Mouse (Mus musculus): ENCODE data around the gene Scfd2. TPM values are rescaled to one million over a fixed set of nuclear protein-coding genes. Genes with fewer than 3 reads are reported as not detected.

The Scfd2 gene
- polyA plus RNA-seq, 2 experiments, result 3.9 to 9.4 TPM

DNA sequence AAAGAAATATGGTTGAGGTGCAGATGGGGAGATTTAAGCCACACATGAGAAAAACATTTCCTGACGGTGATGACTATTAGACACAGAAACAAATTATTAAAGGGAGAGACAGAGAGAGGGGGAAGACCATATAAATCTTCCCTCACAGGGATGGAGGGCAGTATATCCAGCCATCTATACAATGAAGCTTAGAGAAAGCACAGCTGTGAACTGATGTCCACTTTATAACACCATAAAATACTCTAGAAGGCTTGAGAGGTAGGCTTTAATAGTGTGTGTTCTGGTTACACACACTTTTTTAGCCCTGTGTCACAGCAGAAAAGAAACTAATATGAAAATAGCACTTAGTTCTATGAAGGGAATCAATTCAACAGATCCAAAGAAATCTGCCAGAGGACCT is 61.9 kb downstream of the Scfd2 start:
- no peak for ATAC-seq (ENCODE audit: insufficient read depth)
- Histone ChIP-seq H3K27me3 (ENCODE audit: control insufficient read depth, insufficient read depth, low read length) (no peaks in the 10 kb centered on the region), H3K9ac (replicated peaks) (no peak overlapping the region), H3K4me3 (ENCODE audit: insufficient read depth in 1 of 2, low read depth in 2 of 2, low read length in 2 of 2) (no peak overlapping the region), H3K4me1 (replicated peaks; ENCODE audit: control insufficient read depth in 2 of 2, insufficient read depth in 2 of 2, low read length in 1 of 2) (no peaks in the 10 kb centered on the region), H3K9me3 (ENCODE audit: control insufficient read depth, low read length) (no peaks in the 10 kb centered on the region), H3K36me3 (replicated peaks; ENCODE audit: control insufficient read depth, insufficient read depth, low read depth) (no peaks in the 10 kb centered on the region), H3K4me2 (ENCODE audit: low read depth) (no peak overlapping the region), H3K27ac (no peak overlapping the region)
- no peak for DNase-seq (ENCODE audit: low read depth in 3 of 3, low spot score in 3 of 3)
- WGBS (ENCODE audit: insufficient replicate concordance), result 66% methylated on average over 1 of the region's 1 CpGs
- no peak for TF ChIP-seq CTCF (IDR thresholded peaks at IDR 0.05; ENCODE audit: low read depth)
- no peak for TF ChIP-seq EP300 (IDR thresholded peaks at IDR 0.05; ENCODE audit: low read depth)

DNA sequence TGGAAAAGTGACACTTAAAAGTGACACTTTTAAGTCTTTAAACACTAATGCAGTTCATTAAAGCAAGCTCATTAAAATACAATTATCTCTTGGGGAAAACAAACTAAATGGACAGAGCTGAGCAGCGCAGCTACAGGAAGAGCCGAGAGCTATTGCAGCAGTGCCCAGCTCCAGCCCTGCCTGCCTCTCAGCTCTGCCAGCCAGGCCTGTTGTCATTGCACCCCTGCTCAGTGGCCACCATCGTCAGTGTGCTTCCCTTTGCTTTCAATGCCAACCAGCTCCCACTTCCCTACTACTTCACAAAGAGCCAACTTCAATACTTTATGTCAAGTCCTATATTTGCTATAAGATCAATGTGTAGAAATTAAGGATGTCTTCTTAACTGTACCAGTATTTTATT is 63.8 kb downstream of the Scfd2 start:
- WGBS (ENCODE audit: insufficient replicate concordance), result 72% methylated on average over 3 of the region's 3 CpGs
- TF ChIP-seq CTCF (IDR thresholded peaks at IDR 0.05; ENCODE audit: low read depth), result no peak
- TF ChIP-seq EP300 (IDR thresholded peaks at IDR 0.05; ENCODE audit: low read depth), result no peak
- Histone ChIP-seq H3K4me2 (ENCODE audit: low read depth) (no peak overlapping the region), H3K27me3 (ENCODE audit: control insufficient read depth, insufficient read depth, low read length) (no peaks in the 10 kb centered on the region), H3K9me3 (ENCODE audit: control insufficient read depth, low read length) (no peaks in the 10 kb centered on the region), H3K27ac (no peak overlapping the region), H3K9ac (replicated peaks) (no peak overlapping the region), H3K4me3 (ENCODE audit: insufficient read depth in 1 of 2, low read depth in 2 of 2, low read length in 2 of 2) (no peak overlapping the region), H3K36me3 (replicated peaks; ENCODE audit: control insufficient read depth, insufficient read depth, low read depth) (no peaks in the 10 kb centered on the region), H3K4me1 (replicated peaks; ENCODE audit: control insufficient read depth in 2 of 2, insufficient read depth in 2 of 2, low read length in 1 of 2) (no peaks in the 10 kb centered on the region)
- ATAC-seq (ENCODE audit: insufficient read depth) (no peak), DNase-seq (ENCODE audit: low read depth in 3 of 3, low spot score in 3 of 3) (no peak)

DNA sequence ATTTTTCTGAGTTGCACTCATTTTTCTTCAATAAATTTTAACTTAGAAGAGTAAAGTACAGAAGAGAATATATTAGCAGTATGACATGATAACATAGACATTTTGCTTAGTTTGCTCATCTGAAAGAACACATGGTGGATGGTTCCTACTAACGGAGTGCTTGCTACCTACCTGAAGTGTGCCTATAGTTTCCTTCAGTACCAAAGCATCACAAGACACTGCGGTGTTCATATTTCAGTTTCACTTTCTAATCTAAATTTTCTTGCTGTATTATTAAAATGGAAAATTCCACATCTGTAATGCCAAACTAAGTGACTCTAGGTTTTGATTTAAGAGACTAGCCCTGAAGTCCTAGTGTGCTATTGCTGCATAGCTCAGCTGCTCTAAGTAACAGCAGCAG is 74.8 kb downstream of the Scfd2 start:
- H3K9ac ChIP-seq (replicated peaks), result no peak overlapping the region
- no peaks in the 10 kb centered on the region for H3K36me3 ChIP-seq (replicated peaks; ENCODE audit: control insufficient read depth, insufficient read depth, low read depth)
- no peak overlapping the region for H3K4me3 ChIP-seq (ENCODE audit: insufficient read depth in 1 of 2, low read depth in 2 of 2, low read length in 2 of 2)
- TF ChIP-seq CTCF (IDR thresholded peaks at IDR 0.05; ENCODE audit: low read depth) (no peak), EP300 (IDR thresholded peaks at IDR 0.05; ENCODE audit: low read depth) (no peak)
- H3K4me1 ChIP-seq (replicated peaks; ENCODE audit: control insufficient read depth in 2 of 2, insufficient read depth in 2 of 2, low read length in 1 of 2), result no peaks in the 10 kb centered on the region
- 82% methylated on average over 2 of the region's 2 CpGs for WGBS (ENCODE audit: insufficient replicate concordance)
- DNase-seq (ENCODE audit: low read depth in 3 of 3, low spot score in 3 of 3), result no peak
- no peaks in the 10 kb centered on the region for H3K27me3 ChIP-seq (ENCODE audit: control insufficient read depth, insufficient read depth, low read length)
- H3K4me2 ChIP-seq (ENCODE audit: low read depth), result no peak overlapping the region
- ATAC-seq (ENCODE audit: insufficient read depth), result no peak
- H3K9me3 ChIP-seq (ENCODE audit: control insufficient read depth, low read length), result no peaks in the 10 kb centered on the region
- H3K27ac ChIP-seq, result no peak overlapping the region

DNA sequence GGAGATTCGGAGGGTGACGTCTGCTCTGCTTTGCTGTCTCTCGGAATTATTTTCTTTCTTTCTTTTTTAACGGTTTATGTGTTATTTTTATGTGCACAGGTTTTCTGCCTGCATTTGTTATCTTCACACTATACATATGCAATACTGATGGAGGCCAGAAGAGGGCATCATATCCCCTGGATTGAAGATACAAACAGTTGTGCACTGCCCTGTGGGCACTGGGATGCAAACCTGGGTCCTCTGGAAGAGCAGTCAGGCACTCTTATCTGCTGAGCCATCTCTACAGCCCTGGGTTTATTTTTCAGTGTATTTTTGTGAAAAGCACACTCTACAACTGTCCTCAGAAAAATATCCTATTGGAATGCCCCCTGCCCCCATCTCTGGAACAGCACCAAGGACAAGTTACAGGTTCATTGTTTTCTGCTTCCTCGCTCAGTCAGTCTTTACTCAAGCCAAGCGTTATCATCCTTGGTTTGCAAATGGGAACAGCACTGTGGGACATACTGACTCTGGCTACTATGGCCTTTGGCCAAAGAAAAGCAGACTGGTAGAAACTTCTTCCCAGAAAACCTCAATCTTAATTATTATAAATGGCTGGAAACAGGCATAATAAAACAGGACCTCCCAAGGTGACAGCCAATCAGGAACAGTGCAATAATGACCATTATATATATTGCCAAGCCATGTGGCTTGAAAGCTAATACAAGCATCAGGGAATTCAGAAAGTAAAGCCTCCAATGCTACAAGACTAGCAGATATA is 75.9 kb downstream of the Scfd2 start:
- no peak overlapping the region for H3K4me3 ChIP-seq (ENCODE audit: insufficient read depth in 1 of 2, low read depth in 2 of 2, low read length in 2 of 2)
- TF ChIP-seq CTCF (IDR thresholded peaks at IDR 0.05; ENCODE audit: low read depth) (peak; percentile 43; the same call in 1 of the 2 replicates), EP300 (IDR thresholded peaks at IDR 0.05; ENCODE audit: low read depth) (no peak)
- no peak overlapping the region for H3K9ac ChIP-seq (replicated peaks)
- H3K27me3 ChIP-seq (ENCODE audit: control insufficient read depth, insufficient read depth, low read length), result no peaks in the 10 kb centered on the region
- ATAC-seq (ENCODE audit: insufficient read depth) (no peak), DNase-seq (ENCODE audit: low read depth in 3 of 3, low spot score in 3 of 3) (no peak)
- 78% methylated on average over 6 of the region's 6 CpGs for WGBS (ENCODE audit: insufficient replicate concordance)
- no peaks in the 10 kb centered on the region for H3K9me3 ChIP-seq (ENCODE audit: control insufficient read depth, low read length)
- no peaks in the 10 kb centered on the region for H3K36me3 ChIP-seq (replicated peaks; ENCODE audit: control insufficient read depth, insufficient read depth, low read depth)
- no peak overlapping the region for H3K4me2 ChIP-seq (ENCODE audit: low read depth)
- no peak overlapping the region for H3K27ac ChIP-seq
- H3K4me1 ChIP-seq (replicated peaks; ENCODE audit: control insufficient read depth in 2 of 2, insufficient read depth in 2 of 2, low read length in 1 of 2), result no peaks in the 10 kb centered on the region

DNA sequence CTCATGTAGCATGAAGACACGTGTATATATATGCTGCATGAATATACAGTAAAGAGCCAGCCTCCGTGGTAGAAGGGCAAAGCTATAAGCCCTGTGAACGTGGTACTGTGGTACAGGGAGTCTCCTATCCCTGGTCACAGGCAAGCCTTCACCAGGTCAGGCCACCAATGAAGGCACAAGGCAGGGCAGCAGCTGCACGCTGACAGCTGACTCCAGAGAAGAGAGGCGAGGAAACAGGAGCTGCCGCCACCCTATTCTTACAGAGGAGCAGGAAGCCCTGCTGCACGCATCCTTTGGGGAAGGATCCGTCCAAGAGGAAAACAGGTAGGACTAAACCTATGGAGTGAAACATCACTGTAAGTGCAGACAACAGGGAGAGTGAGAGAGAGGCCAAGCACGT is 76.5 kb downstream of the Scfd2 start:
- TF ChIP-seq CTCF (IDR thresholded peaks at IDR 0.05; ENCODE audit: low read depth), result no peak
- TF ChIP-seq EP300 (IDR thresholded peaks at IDR 0.05; ENCODE audit: low read depth), result no peak
- H3K36me3 ChIP-seq (replicated peaks; ENCODE audit: control insufficient read depth, insufficient read depth, low read depth), result no peaks in the 10 kb centered on the region
- H3K4me2 ChIP-seq (ENCODE audit: low read depth), result no peak overlapping the region
- H3K27ac ChIP-seq, result no peak overlapping the region
- H3K9ac ChIP-seq (replicated peaks), result no peak overlapping the region
- no peaks in the 10 kb centered on the region for H3K4me1 ChIP-seq (replicated peaks; ENCODE audit: control insufficient read depth in 2 of 2, insufficient read depth in 2 of 2, low read length in 1 of 2)
- H3K27me3 ChIP-seq (ENCODE audit: control insufficient read depth, insufficient read depth, low read length), result no peaks in the 10 kb centered on the region
- no peaks in the 10 kb centered on the region for H3K9me3 ChIP-seq (ENCODE audit: control insufficient read depth, low read length)
- WGBS (ENCODE audit: insufficient replicate concordance), result 68% methylated on average over 9 of the region's 9 CpGs
- no peak overlapping the region for H3K4me3 ChIP-seq (ENCODE audit: insufficient read depth in 1 of 2, low read depth in 2 of 2, low read length in 2 of 2)
- ATAC-seq (ENCODE audit: insufficient read depth), result no peak
- DNase-seq (ENCODE audit: low read depth in 3 of 3, low spot score in 3 of 3), result no peak
